Mouse (Mus musculus): Measurements from ENCODE around the gene Speer4f2. TPM values are rescaled to one million over a fixed set of nuclear protein-coding genes. Genes with fewer than 3 reads are reported as not detected.
"Not testable (repeated sequence)": the region's sequence is repeated elsewhere in the genome, so short reads cannot be mapped to it uniquely, and the experiment has no call there.

The Speer4f2 gene
- not detected in 2 replicates for polyA plus RNA-seq (2015; fragmentation: Nextera tagmentation; extraction: Ambion mirVana)

- not testable (repeated sequence) for H3K27ac ChIP-seq; H3K27me3 ChIP-seq; H3K9ac ChIP-seq; H3K9me3 ChIP-seq; ATAC-seq (ENCODE audit: borderline replicate concordance, extremely low read depth, low FRiP score, low TSS enrichment); H3K4me3 ChIP-seq; H3K4me2 ChIP-seq; H3K4me1 ChIP-seq; H3K36me3 ChIP-seq
- WGBS: 100% methylated on average over 1 of the region's 1 CpGs
Observed at GRCm38 (mm10) chr5:17372880-17373279, at the start of gene Speer4f2. TSS of gene Speer4f2 (plus strand) at chr5:17373180.

- no peak for ATAC-seq (ENCODE audit: borderline replicate concordance, extremely low read depth, low FRiP score, low TSS enrichment)
- Histone ChIP-seq H3K27ac (no peak overlapping the region), H3K4me3 (no peak overlapping the region), H3K36me3 (no peaks in the 10 kb centered on the region), H3K27me3 (no peaks in the 10 kb centered on the region), H3K9ac (no peak overlapping the region), H3K4me1 (no peaks in the 10 kb centered on the region), H3K9me3 (no peaks in the 10 kb centered on the region), H3K4me2 (no peak overlapping the region)
- WGBS: 26% methylated on average over 2 of the region's 2 CpGs
Observed at GRCm38 (mm10) chr5:17328946-17329566, 43.9 kb upstream of the Speer4f2 start.

GRCm38 (mm10) chr5:17334836-17335235 lies 38.1 kb upstream of the Speer4f2 start:
- 58% methylated on average over 1 of the region's 1 CpGs for WGBS

DNA sequence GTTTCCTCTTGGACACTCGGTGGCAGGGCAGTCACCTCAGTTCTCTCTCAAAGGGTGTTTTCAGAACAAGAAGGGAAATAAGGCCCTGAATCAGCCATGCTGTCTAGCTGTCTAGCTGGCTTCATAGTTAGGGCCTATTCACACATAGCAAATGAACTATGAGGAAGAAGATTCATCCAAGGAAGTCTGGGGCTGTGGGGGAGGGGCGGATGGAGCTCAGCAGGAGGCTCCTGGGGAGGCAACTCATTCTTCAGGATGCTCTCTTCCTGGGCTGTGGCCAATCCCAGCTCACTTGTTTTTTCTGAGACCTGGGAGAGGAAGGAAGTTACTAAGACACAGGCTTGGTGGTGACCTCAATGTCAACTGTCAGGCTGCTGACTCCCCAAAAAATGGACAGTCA lies 27.2 kb upstream of the Speer4f2 start:
- WGBS: 68% methylated on average over 2 of the region's 2 CpGs

More at GRCm38 (mm10) chr5:17334836-17335235, 38.1 kb upstream of the Speer4f2 start:
- ATAC-seq (ENCODE audit: borderline replicate concordance, extremely low read depth, low FRiP score, low TSS enrichment): no peak
- no peak overlapping the region for H3K27ac ChIP-seq
- H3K4me3 ChIP-seq: no peak overlapping the region
- H3K27me3 ChIP-seq: no peaks in the 10 kb centered on the region
- H3K4me2 ChIP-seq: no peak overlapping the region
- H3K9ac ChIP-seq: no peak overlapping the region
- H3K4me1 ChIP-seq: no peaks in the 10 kb centered on the region
- H3K9me3 ChIP-seq: no peaks in the 10 kb centered on the region
- H3K36me3 ChIP-seq: no peaks in the 10 kb centered on the region

DNA sequence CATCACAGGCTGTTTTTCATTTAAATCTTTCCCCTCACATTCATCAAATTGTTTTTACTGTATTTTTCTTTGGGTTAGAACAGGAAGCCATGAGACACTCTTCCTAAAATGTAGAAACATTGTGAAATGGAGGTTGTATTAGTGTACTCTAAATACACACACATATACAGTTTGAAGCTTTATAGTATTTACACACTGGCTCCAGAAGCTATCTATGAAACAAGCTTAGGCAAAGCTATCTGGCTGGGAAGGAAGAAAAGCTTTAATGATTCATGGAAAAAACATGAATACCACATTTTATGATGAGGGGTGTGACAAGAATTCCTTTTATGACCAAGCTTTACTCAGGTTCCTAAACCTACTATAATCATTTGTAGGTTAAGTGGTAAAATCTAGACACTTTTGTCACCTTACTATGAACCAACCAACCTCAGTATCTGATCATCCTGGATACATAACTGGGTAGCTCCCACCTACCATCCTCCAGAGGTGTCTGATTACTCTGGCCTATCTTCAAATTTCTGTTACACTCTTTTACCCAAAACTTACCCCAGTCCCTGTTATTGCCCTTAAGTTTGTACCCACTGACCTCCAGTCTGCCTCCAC lies 13.5 kb upstream of the Speer4f2 start:
- no peaks in the 10 kb centered on the region for H3K9me3 ChIP-seq
- H3K4me3 ChIP-seq: no peak overlapping the region
- no peak overlapping the region for H3K27ac ChIP-seq
- no peaks in the 10 kb centered on the region for H3K36me3 ChIP-seq
- no peak overlapping the region for H3K9ac ChIP-seq
- no peaks in the 10 kb centered on the region for H3K4me1 ChIP-seq
- no peaks in the 10 kb centered on the region for H3K27me3 ChIP-seq
- no peak overlapping the region for H3K4me2 ChIP-seq
- ATAC-seq (ENCODE audit: borderline replicate concordance, extremely low read depth, low FRiP score, low TSS enrichment): no peak

More for the DNA sequence above, 27.2 kb upstream of the Speer4f2 start:
- not testable (repeated sequence) for H3K36me3 ChIP-seq; H3K9me3 ChIP-seq; H3K4me2 ChIP-seq; H3K27ac ChIP-seq; H3K4me3 ChIP-seq; H3K27me3 ChIP-seq; ATAC-seq (ENCODE audit: borderline replicate concordance, extremely low read depth, low FRiP score, low TSS enrichment); H3K4me1 ChIP-seq; H3K9ac ChIP-seq

DNA sequence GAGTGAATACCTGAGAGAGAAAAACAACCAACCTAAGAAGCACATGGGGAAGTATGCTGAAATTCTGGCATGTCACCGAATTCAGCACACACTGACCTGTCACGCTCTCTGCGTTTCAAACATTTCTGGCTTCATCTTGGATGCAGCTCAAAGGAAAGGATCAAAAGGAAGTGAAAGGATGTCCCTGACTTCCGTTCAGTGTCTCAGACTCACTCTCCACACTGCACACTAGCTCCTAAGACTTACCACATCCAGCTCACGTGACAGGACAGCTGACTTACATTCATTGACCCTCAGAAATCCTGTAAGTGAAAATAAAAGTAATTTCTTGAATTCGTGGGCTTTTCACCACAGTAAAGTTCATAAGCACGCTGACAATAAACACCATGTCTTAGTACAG lies 16.9 kb downstream of the Speer4f2 start:
- Histone ChIP-seq H3K9ac (no peak overlapping the region), H3K27me3 (no peaks in the 10 kb centered on the region), H3K36me3 (no peaks in the 10 kb centered on the region), H3K27ac (no peak overlapping the region), H3K4me2 (peak overlapping the region; percentile 26), H3K4me3 (no peak overlapping the region), H3K4me1 (0 out of 2 replicates have a peak, but pooled peaks cover 5% of the 10 kb centered on the region), H3K9me3 (no peaks in the 10 kb centered on the region)
- WGBS: 30% methylated on average over 7 of the region's 7 CpGs
- no peak; the same call in 1 of the 2 replicates for ATAC-seq (ENCODE audit: borderline replicate concordance, extremely low read depth, low FRiP score, low TSS enrichment)

DNA sequence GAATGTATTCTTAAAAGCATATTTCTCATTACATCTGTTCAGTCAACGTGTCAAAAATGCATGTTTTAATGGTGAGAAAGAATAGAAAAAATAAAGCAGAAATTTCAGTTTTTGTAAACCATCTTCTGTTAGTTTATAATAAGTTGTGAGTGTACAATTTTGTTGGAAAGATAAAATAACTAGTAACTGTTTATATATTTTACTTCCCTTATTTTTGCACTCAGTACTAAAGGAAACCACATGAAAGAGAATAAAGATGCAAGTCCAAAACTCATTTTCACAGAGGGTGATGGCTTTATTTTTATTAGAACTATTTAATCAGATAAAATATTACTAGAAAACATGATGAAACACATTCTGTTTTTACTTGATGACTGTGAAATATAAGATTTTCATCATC lies 18.2 kb downstream of the Speer4f2 start:
- no peak overlapping the region for H3K9ac ChIP-seq
- H3K27me3 ChIP-seq: no peaks in the 10 kb centered on the region
- no peaks in the 10 kb centered on the region for H3K36me3 ChIP-seq
- no peak overlapping the region for H3K4me3 ChIP-seq
- 0 out of 2 replicates have a peak, but pooled peaks cover 5% of the 10 kb centered on the region for H3K4me1 ChIP-seq
- H3K4me2 ChIP-seq: no peak overlapping the region
- H3K9me3 ChIP-seq: no peaks in the 10 kb centered on the region
- no peak for ATAC-seq (ENCODE audit: borderline replicate concordance, extremely low read depth, low FRiP score, low TSS enrichment)
- H3K27ac ChIP-seq: no peak overlapping the region
- WGBS: 52% methylated on average over 1 of the region's 1 CpGs

- Histone ChIP-seq H3K36me3 (no peaks in the 10 kb centered on the region), H3K9ac (no peak overlapping the region), H3K27ac (no peak overlapping the region), H3K27me3 (no peaks in the 10 kb centered on the region), H3K4me1 (no peaks in the 10 kb centered on the region), H3K4me2 (no peak overlapping the region), H3K4me3 (no peak overlapping the region), H3K9me3 (no peaks in the 10 kb centered on the region)
- WGBS: 65% methylated on average over 1 of the region's 1 CpGs
- no peak for ATAC-seq (ENCODE audit: borderline replicate concordance, extremely low read depth, low FRiP score, low TSS enrichment)
Observed at GRCm38 (mm10) chr5:17400571-17400970, 27.6 kb downstream of the Speer4f2 start.

DNA sequence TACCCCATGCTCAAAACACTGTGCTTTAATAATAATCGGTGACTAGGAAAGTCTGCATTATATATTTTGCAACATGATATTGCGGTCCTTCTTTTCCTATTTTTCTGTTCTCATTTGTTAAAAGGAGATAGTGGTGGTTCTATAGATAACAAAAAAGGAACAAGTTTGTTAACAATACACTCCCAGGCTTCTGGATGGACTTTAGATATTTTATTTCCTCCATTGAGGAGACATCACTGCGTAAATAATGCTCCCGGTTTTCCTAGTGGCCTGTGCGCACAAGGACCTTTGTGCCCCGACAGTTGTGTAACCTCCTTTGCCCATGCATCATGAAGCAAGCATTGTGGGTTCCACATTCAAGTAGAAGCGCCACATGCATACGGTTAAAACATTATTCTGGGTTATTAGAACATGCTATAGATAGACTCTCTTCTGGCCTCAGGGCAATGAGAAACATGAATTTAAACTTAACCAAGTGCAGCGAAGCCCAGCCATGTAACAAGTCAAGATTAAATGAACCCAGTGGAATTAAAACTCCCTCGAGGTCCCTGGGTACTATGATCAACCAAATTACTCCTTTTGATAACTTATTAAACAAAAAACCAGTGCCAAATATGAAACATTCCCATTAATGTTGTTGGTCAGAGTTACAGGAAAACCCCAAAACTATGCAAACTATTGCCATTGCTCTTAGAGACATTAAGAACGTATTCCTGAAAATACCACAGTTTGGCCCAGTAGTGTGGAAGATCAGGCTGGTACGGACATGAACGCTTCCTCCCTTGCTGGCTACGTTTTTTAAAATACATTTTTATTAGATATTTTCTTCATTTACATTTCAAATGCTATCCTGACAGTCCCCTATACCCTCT lies 28.5 kb downstream of the Speer4f2 start:
- Histone ChIP-seq H3K4me2 (no peak overlapping the region), H3K27ac (no peak overlapping the region), H3K27me3 (no peaks in the 10 kb centered on the region), H3K4me3 (no peak overlapping the region), H3K4me1 (no peaks in the 10 kb centered on the region), H3K36me3 (no peaks in the 10 kb centered on the region), H3K9ac (no peak overlapping the region), H3K9me3 (no peaks in the 10 kb centered on the region)
- no peak for ATAC-seq (ENCODE audit: borderline replicate concordance, extremely low read depth, low FRiP score, low TSS enrichment)
- WGBS: 88% methylated on average over 14 of the region's 14 CpGs

- WGBS: 59% methylated on average over 4 of the region's 4 CpGs
- no peak overlapping the region for H3K4me3 ChIP-seq
- H3K27ac ChIP-seq: no peak overlapping the region
- H3K4me1 ChIP-seq: no peaks in the 10 kb centered on the region
- no peaks in the 10 kb centered on the region for H3K36me3 ChIP-seq
- H3K9ac ChIP-seq: no peak overlapping the region
- no peak for ATAC-seq (ENCODE audit: borderline replicate concordance, extremely low read depth, low FRiP score, low TSS enrichment)
- no peak overlapping the region for H3K4me2 ChIP-seq
- no peaks in the 10 kb centered on the region for H3K9me3 ChIP-seq
- H3K27me3 ChIP-seq: no peaks in the 10 kb centered on the region
Observed at GRCm38 (mm10) chr5:17402330-17403125, 29.5 kb downstream of the Speer4f2 start.

DNA sequence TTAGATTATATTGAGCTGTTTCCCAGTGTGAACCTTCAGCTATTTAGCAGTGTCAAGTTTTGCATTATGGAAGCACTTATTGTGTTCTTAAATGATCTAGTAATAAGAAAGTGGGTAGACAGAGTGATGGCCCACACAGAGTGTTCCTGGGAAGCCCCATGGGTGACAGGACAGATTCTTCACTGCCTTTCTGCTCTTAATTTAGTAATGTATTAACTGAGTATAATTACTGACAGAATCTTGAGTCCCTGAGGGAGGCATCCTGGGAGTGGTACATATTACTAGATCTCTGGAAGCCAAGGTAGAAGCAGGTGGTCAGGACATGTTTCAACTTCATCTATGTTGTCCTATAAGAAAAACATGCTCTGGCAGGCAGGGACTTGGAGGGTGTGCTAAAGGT lies 30.6 kb downstream of the Speer4f2 start:
- Histone ChIP-seq H3K27me3 (no peaks in the 10 kb centered on the region), H3K4me3 (no peak overlapping the region), H3K9ac (no peak overlapping the region), H3K4me1 (no peaks in the 10 kb centered on the region), H3K27ac (no peak overlapping the region), H3K36me3 (no peaks in the 10 kb centered on the region), H3K4me2 (no peak overlapping the region), H3K9me3 (no peaks in the 10 kb centered on the region)
- ATAC-seq (ENCODE audit: borderline replicate concordance, extremely low read depth, low FRiP score, low TSS enrichment): no peak
